9 mouse cellular contexts compared by ENCODE assay signal in the genomic region with DNA sequence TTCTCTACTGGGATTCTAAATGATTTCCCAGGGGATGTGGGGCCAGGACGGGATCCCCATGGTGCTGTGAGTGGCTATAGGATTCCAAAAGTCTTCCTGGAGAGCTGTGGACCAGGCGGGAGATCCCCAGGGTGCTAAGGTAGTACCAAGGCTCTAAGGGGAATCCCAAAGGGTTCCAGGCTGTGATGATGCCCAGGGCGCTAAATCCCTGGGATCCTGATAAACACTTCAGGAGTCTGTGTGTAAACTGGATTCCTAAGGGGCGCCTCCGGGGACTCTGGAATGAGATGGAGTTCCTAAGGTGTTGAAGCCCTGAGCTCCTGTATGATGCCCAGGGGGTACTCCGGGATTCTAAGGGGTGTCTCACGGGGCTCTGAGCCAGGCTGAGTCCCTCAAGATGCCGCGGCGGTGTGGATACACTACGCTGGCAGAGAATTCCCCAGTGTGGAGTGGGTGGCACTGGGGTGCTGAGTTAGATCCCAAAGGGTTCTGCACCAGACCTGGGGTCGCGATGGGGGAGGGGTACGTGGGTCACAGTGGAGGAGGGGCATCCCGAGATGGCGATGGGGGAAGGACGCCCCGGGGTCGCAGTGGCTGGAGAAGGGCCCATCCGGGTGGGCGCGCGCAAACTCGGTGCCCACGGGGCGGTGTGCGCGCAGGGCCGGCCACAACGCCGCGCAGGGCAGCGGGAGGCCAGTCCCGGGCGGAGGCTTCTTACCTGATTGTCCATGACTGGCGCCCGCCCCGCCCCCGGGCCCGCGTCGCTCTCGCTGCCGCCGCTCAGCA. TPM values are rescaled to one million over a fixed set of nuclear protein-coding genes. Genes with fewer than 3 reads are reported as not detected.
DNase-seq lines count a peak whose midpoint lies in the region; ATAC-seq and TF ChIP-seq lines count a peak whose summit lies in the region.
"Had no signal": no experiment of that assay in that cellular context is flagged by ENCODE, and none has a peak within 500 bp of the region (broad histone marks: within the 10 kb centered on the region; RNA-seq: fewer than 3 reads in every experiment).

No protein-coding gene starts in this region.

- peak overlapping the region; percentile 92 for H3K9ac ChIP-seq in heart, embryonic 11.5 days (ENCODE audit: low read depth, low read length)
- peak overlapping the region; percentile 98 for H3K9ac ChIP-seq in ES-Bruce4 (ENCODE audit: low read depth, poor library complexity, severe bottlenecking)
- peak overlapping the region; percentile 97 for H3K9ac ChIP-seq in embryonic facial prominence, embryonic 13.5 days
- H3K9ac ChIP-seq in hindbrain, embryonic 16.5 days (ENCODE audit: low read depth, low read length) = peak overlapping the region; percentile 95
- H3K9ac ChIP-seq in lung, embryonic 16.5 days (ENCODE audit: low read length) = peak overlapping the region; percentile 94

- TF ChIP-seq POLR2A in ES-Bruce4 (IDR thresholded peaks at IDR 0.05; ENCODE audit: insufficient read depth, low read length) = no peak

- H3K27me3 ChIP-seq in heart, embryonic 11.5 days (ENCODE audit: control insufficient read depth, insufficient read depth, low read length) = no peaks in the 10 kb centered on the region
- H3K27me3 ChIP-seq in ES-Bruce4 (ENCODE audit: control insufficient read depth, insufficient read depth, low read length, poor library complexity, severe bottlenecking) = no peaks in the 10 kb centered on the region
- 0 out of 2 replicates have a peak, but pooled peaks cover 3% of the 10 kb centered on the region for H3K27me3 ChIP-seq in embryonic facial prominence, embryonic 13.5 days
- no peaks in the 10 kb centered on the region for H3K27me3 ChIP-seq in hindbrain, embryonic 16.5 days (replicated peaks; ENCODE audit: control insufficient read depth, insufficient read depth, low read length)
- no peaks in the 10 kb centered on the region for H3K27me3 ChIP-seq in lung, embryonic 16.5 days (ENCODE audit: control insufficient read depth, insufficient read depth, low read depth, low read length)

- DNase-seq in heart, postnatal 4 days = no peak
- peak; percentile 59 for DNase-seq in right cerebral cortex, postnatal 4 days
- DNase-seq in adipocyte (ENCODE audit: low spot score) = no peak

- TF ChIP-seq EP300 in ES-Bruce4 (IDR thresholded peaks at IDR 0.05; ENCODE audit: insufficient read depth, low read depth, low read length) = no peak

- H3K4me2 ChIP-seq in heart, embryonic 11.5 days = peak overlapping the region; percentile 77
- H3K4me2 ChIP-seq in embryonic facial prominence, embryonic 13.5 days = peak overlapping the region; percentile 93
- H3K4me2 ChIP-seq in hindbrain, embryonic 16.5 days (ENCODE audit: low read length) = peak overlapping the region; percentile 95
- H3K4me2 ChIP-seq in lung, embryonic 16.5 days (ENCODE audit: low read depth, low read length) = peak overlapping the region; percentile 90

- ATAC-seq in heart, embryonic 11.5 days (replicated peaks; ENCODE audit: insufficient number of reproducible peaks, low FRiP score, low TSS enrichment) = peak; percentile 68
- ATAC-seq in embryonic facial prominence, embryonic 13.5 days (ENCODE audit: insufficient number of reproducible peaks, insufficient read depth, low FRiP score, low TSS enrichment, low read depth) = peak; percentile 23
- peak; percentile 59 for ATAC-seq in hindbrain, embryonic 16.5 days
- peak; percentile 63 for ATAC-seq in lung, embryonic 16.5 days (ENCODE audit: low read depth)

- peak overlapping the region; percentile 79 for H3K27ac ChIP-seq in heart, embryonic 11.5 days (ENCODE audit: low read depth, low read length)
- H3K27ac ChIP-seq in ES-Bruce4 (ENCODE audit: insufficient read depth, low read length) = no peak overlapping the region
- peak overlapping the region; percentile 82 for H3K27ac ChIP-seq in embryonic facial prominence, embryonic 13.5 days
- peak overlapping the region; percentile 88 for H3K27ac ChIP-seq in hindbrain, embryonic 16.5 days (ENCODE audit: low read depth, low read length)
- H3K27ac ChIP-seq in lung, embryonic 16.5 days (ENCODE audit: low read length) = peak overlapping the region; percentile 57

- H3K36me3 ChIP-seq in heart, embryonic 11.5 days (ENCODE audit: control insufficient read depth, insufficient read depth, low read length) = no peaks in the 10 kb centered on the region
- no peaks in the 10 kb centered on the region for H3K36me3 ChIP-seq in ES-Bruce4 (ENCODE audit: control insufficient read depth, insufficient read depth, low read length, poor library complexity, severe bottlenecking)
- H3K36me3 ChIP-seq in embryonic facial prominence, embryonic 13.5 days = peaks cover 12% of the 10 kb centered on the region; the same call in 1 of the 2 replicates
- H3K36me3 ChIP-seq in hindbrain, embryonic 16.5 days (ENCODE audit: control insufficient read depth, insufficient read depth, low read length) = no peaks in the 10 kb centered on the region
- no peaks in the 10 kb centered on the region for H3K36me3 ChIP-seq in lung, embryonic 16.5 days (ENCODE audit: control insufficient read depth, insufficient read depth, low read length)

- peak overlapping the region; percentile 92 for H3K4me3 ChIP-seq in heart, embryonic 11.5 days (ENCODE audit: low read depth, low read length)
- H3K4me3 ChIP-seq in ES-Bruce4 (ENCODE audit: low read depth, low read length) = peak overlapping the region; percentile 92
- H3K4me3 ChIP-seq in embryonic facial prominence, embryonic 13.5 days = peak overlapping the region; percentile 94
- peak overlapping the region; percentile 93 for H3K4me3 ChIP-seq in hindbrain, embryonic 16.5 days (ENCODE audit: low read length)
- peak overlapping the region; percentile 96 for H3K4me3 ChIP-seq in lung, embryonic 16.5 days (ENCODE audit: low read length)

- TF ChIP-seq CTCF in ES-Bruce4 (IDR thresholded peaks at IDR 0.05; ENCODE audit: low read depth, low read length) = no peak

- 2% methylated on average over 34 of the region's 45 CpGs for WGBS in heart, embryonic 11.5 days (ENCODE audit: insufficient replicate concordance)
- WGBS in embryonic facial prominence, embryonic 13.5 days = 1% methylated on average over 43 of the region's 45 CpGs
- WGBS in hindbrain, embryonic 16.5 days = 2% methylated on average over 22 of the region's 45 CpGs
- 1% methylated on average over 32 of the region's 45 CpGs for WGBS in lung, embryonic 16.5 days

- H3K9me3 ChIP-seq in heart, embryonic 11.5 days (replicated peaks; ENCODE audit: control insufficient read depth, low read length) = no peaks in the 10 kb centered on the region
- H3K9me3 ChIP-seq in ES-Bruce4 (replicated peaks; ENCODE audit: control insufficient read depth, insufficient read depth, low read length, poor library complexity, severe bottlenecking) = no peaks in the 10 kb centered on the region
- no peaks in the 10 kb centered on the region for H3K9me3 ChIP-seq in embryonic facial prominence, embryonic 13.5 days
- no peaks in the 10 kb centered on the region for H3K9me3 ChIP-seq in hindbrain, embryonic 16.5 days (ENCODE audit: control insufficient read depth, low read length)
- no peaks in the 10 kb centered on the region for H3K9me3 ChIP-seq in lung, embryonic 16.5 days (ENCODE audit: control insufficient read depth, low read length)

- peaks cover 21% of the 10 kb centered on the region for H3K4me1 ChIP-seq in heart, embryonic 11.5 days (ENCODE audit: control insufficient read depth, insufficient read depth, low read length)
- peaks cover 3% of the 10 kb centered on the region for H3K4me1 ChIP-seq in ES-Bruce4 (ENCODE audit: control insufficient read depth, insufficient read depth, low read length)
- peaks cover 32% of the 10 kb centered on the region for H3K4me1 ChIP-seq in embryonic facial prominence, embryonic 13.5 days
- H3K4me1 ChIP-seq in hindbrain, embryonic 16.5 days (ENCODE audit: control insufficient read depth, insufficient read depth, low read depth, low read length) = peaks cover 19% of the 10 kb centered on the region
- peaks cover 18% of the 10 kb centered on the region for H3K4me1 ChIP-seq in lung, embryonic 16.5 days (replicated peaks; ENCODE audit: control insufficient read depth, insufficient read depth, low read length)

RNA-seq across cellular contexts. Expression of gene Mllt1, which starts 0.5 kb away (rescaled TPM):
- polyA plus RNA-seq in heart, embryonic 11.5 days (2014; fragmentation: Nextera tagmentation; extraction: Ambion mirVana) = 14.2 and 20.1 TPM in 2 replicates
- total RNA-seq in heart, postnatal 4 days (2021) = 10 to 100 TPM; 40.5 to 41.6 TPM
- polyA plus RNA-seq in ES-Bruce4 (2011; ENCODE audit: insufficient read depth, insufficient read length, low read depth, missing spikeins) = 20.7 and 21.9 TPM in 2 replicates
- 65.4 and 71.0 TPM in 2 replicates for polyA plus RNA-seq in embryonic facial prominence, embryonic 13.5 days (2015; fragmentation: Nextera tagmentation; extraction: Ambion mirVana)
- polyA plus RNA-seq in hindbrain, embryonic 16.5 days (2015; fragmentation: Nextera tagmentation; extraction: Ambion mirVana) = 58.2 and 82.3 TPM in 2 replicates
- polyA plus RNA-seq in lung, embryonic 16.5 days (2015; fragmentation: Nextera tagmentation; extraction: Ambion mirVana) = 34.8 and 40.6 TPM in 2 replicates

RNA-seq across cellular contexts. Expression of gene Acer1, which starts 47.2 kb away (rescaled TPM):
- not detected in 2 replicates for polyA plus RNA-seq in heart, embryonic 11.5 days (2014; fragmentation: Nextera tagmentation; extraction: Ambion mirVana)
- not detected for total RNA-seq in heart, postnatal 4 days (2021)
- 0.37 and 0.49 TPM in 2 replicates for polyA plus RNA-seq in ES-Bruce4 (2011; ENCODE audit: insufficient read depth, insufficient read length, low read depth, missing spikeins)
- 0.17 and 0.25 TPM in 2 replicates for polyA plus RNA-seq in embryonic facial prominence, embryonic 13.5 days (2015; fragmentation: Nextera tagmentation; extraction: Ambion mirVana)
- polyA plus RNA-seq in hindbrain, embryonic 16.5 days (2015; fragmentation: Nextera tagmentation; extraction: Ambion mirVana) = not detected in 2 replicates
- polyA plus RNA-seq in lung, embryonic 16.5 days (2015; fragmentation: Nextera tagmentation; extraction: Ambion mirVana) = 0.09 TPM in 1 of 2 replicates, not detected in the other
- total RNA-seq: left cerebral cortex, adult 8-10 months had no signal

RNA-seq across cellular contexts. Expression of gene Clpp, which starts 55.4 kb away (rescaled TPM):
- 124 and 130 TPM in 2 replicates for polyA plus RNA-seq in heart, embryonic 11.5 days (2014; fragmentation: Nextera tagmentation; extraction: Ambion mirVana)
- 10 to 100 TPM; 55.1 to 60.7 TPM for total RNA-seq in heart, postnatal 4 days (2021)
- 47.7 and 59.9 TPM in 2 replicates for polyA plus RNA-seq in ES-Bruce4 (2011; ENCODE audit: insufficient read depth, insufficient read length, low read depth, missing spikeins)
- polyA plus RNA-seq in embryonic facial prominence, embryonic 13.5 days (2015; fragmentation: Nextera tagmentation; extraction: Ambion mirVana) = 149 and 160 TPM in 2 replicates
- 162 and 168 TPM in 2 replicates for polyA plus RNA-seq in hindbrain, embryonic 16.5 days (2015; fragmentation: Nextera tagmentation; extraction: Ambion mirVana)
- 113 and 124 TPM in 2 replicates for polyA plus RNA-seq in lung, embryonic 16.5 days (2015; fragmentation: Nextera tagmentation; extraction: Ambion mirVana)

RNA-seq across cellular contexts. Expression of gene 1700061G19Rik, which starts 59.5 kb away (rescaled TPM):
- 0.26 and 0.44 TPM in 2 replicates for polyA plus RNA-seq in heart, embryonic 11.5 days (2014; fragmentation: Nextera tagmentation; extraction: Ambion mirVana)
- total RNA-seq in heart, postnatal 4 days (2021) = under 1 TPM; 0.16 to 0.21 TPM
- 8.0 and 8.4 TPM in 2 replicates for polyA plus RNA-seq in ES-Bruce4 (2011; ENCODE audit: insufficient read depth, insufficient read length, low read depth, missing spikeins)
- polyA plus RNA-seq in embryonic facial prominence, embryonic 13.5 days (2015; fragmentation: Nextera tagmentation; extraction: Ambion mirVana) = 0.34 and 0.42 TPM in 2 replicates
- polyA plus RNA-seq in hindbrain, embryonic 16.5 days (2015; fragmentation: Nextera tagmentation; extraction: Ambion mirVana) = 0.29 and 0.50 TPM in 2 replicates
- 0.43 and 0.53 TPM in 2 replicates for polyA plus RNA-seq in lung, embryonic 16.5 days (2015; fragmentation: Nextera tagmentation; extraction: Ambion mirVana)
